Mouse (Mus musculus) lung, postnatal 4 days (tissue): ENCODE data around the gene Ccser2.

Experiments
- DNase-seq, 2 experiments: peaks; one replicate each; pipeline ENCODE4 v3.0.0; 2021

Gene Ccser2

GRCm38 (mm10) chr14:36937080-36937878 is 31.3 kb downstream of the Ccser2 start:
- peak in 1 of 2 experiments; percentile 35 for DNase-seq

- no peak for DNase-seq
Observed at GRCm38 (mm10) chr14:36932638-36933382, 35.8 kb downstream of the Ccser2 start.

DNA sequence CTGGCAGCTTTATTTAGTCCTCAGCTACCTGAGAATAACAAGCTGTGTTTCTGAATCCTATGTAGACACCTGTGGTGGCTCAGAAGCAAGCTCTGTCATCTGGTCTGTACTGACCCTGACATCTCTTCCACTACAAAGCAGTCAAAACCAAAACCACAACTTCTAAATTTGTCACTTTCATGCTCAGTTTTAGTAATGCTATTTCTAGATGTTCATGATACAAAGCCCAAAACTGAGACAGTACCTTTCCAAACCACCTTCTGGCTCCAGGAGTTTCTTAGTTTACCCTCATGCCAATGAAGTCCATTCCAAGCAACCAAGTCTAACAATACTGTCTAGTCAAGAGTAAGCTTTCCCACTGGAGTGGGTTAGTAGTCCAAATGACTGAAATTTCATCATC is 36.5 kb downstream of the Ccser2 start:
- no peak for DNase-seq

DNA sequence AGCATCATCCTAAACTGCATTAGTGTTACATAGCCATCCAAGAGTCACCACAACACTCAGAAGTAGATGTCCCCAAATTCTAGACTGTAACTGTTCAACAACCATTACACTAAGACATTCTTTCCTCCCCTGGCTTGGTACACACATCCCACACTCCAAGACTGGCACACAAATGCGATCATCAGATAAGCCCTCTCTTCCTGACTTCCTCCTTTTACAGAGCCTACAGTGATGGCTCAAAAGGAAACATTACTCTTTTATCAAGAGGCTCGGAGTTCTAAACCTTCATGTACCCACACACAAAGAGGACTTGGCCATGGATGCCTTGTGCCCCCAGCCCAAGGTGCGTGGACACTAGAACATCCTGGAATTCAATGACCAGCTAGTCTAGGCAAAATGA is 45.2 kb downstream of the Ccser2 start:
- DNase-seq, result no peak

DNA sequence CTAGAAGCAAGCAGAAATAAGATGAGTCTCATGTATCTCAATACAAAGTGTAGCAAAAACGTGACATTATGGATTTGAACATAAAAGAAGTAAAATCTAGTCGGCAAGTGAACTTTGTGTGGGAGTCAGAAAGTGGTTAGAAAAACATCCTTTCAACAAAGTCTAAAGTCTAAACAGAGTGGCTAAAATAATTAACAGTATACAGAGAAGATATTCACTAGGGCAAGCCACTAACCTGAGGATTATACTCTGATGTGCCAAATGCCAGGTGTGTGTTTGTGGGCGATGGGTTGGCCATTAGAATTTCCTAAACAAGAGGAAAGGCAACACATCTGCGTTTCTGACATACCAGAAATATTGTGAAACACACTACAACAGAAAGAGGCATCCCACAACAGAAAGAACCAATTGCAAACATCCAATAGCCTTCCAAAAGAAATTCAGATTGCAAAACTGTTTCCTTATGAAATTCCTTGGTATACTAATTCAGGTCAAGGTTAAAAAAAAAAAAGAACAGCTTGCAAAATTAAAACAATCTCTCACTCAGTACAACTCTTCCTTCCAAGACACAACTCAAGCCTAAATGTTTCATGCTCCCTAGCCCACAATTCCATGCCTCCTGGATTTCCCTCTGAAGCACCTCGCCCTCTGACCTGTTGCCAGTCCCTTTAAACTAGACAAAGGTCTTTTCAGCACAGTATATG is 47.1 kb downstream of the Ccser2 start:
- DNase-seq, result no peak

DNA sequence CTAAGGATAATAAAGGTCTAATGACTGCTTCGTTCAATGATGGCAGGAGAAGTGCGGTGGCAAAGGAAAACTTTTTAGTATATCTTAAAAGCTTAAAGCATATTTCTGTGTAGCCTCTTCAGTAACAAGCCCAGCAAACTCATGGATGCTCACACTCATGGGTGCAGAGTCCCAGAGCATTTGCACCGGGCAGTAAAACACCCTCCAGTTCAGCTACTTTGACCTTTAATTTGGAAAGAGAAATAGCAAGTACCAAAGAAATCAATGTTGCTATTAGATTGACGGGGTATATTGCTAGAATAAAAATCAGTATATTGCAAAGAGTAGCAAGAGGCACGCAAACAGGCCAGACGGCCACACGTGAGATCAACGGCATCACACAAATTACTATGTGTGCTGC is 48.7 kb downstream of the Ccser2 start:
- no peak for DNase-seq

DNA sequence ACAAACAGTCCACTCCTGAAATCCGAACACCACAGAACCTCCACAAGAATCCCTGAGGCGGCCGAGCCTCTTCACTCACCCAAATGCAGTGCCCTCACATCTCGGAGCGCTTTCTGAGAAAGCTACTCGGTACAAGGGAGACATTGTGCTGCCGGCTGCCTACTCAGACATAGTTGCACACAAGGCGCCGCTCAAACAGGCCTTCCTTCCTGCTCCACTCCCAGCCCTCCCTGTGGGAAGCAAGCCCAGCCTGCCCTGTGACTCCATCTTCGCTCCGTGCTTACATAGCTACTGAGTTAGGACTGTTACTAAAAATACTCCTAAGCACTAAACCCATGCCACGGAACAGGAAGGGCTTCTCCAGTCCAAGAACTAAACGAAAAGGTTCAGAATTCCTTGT is 49.4 kb downstream of the Ccser2 start:
- peak; percentile 82 to 89 for DNase-seq

GRCm38 (mm10) chr14:36915203-36915602 is 53.4 kb downstream of the Ccser2 start:
- no peak for DNase-seq

DNA sequence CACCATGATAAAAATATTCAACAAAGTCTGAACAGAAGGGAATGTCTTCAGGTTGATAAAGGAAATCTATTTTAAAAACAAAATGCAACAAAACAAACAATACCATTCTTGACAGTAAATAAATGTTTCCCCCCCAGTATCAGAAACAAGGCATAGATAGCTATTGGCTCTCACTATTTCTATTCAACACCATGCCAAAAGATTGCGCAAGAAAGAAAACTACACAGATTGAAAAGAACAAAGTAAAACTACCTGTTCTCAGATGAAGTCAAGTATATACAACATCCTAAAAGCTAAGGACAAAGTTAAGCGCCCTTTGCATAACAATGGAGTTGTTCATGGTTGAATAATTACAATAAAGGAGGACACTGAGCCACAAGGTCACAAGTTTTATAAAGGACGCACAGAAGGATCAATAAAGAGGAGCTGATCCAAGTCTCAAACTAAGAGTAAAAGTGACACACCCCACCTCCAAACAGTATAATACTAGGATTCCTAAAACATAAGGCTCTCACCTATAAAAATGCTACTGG is 54.0 kb downstream of the Ccser2 start:
- DNase-seq, result no peak

DNA sequence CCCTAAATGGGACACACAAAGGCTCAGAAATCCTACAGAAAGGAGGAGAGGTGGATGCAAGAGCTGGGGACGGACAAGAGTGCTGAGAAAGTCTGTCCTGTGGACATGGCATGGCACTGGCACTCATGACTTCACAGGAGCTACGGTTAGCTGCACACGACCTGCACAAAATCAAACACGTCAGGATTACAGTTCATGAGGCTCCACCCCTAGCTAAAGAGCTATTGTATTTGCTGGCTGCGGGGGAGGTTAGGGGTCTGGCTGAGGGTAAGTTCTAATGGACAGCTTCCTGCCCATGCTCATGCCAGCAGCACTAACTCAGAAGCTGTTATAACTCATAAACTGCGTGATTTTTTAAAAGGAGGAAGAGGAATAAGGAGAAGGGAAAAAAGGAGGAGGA is 56.8 kb downstream of the Ccser2 start:
- DNase-seq, result no peak

DNA sequence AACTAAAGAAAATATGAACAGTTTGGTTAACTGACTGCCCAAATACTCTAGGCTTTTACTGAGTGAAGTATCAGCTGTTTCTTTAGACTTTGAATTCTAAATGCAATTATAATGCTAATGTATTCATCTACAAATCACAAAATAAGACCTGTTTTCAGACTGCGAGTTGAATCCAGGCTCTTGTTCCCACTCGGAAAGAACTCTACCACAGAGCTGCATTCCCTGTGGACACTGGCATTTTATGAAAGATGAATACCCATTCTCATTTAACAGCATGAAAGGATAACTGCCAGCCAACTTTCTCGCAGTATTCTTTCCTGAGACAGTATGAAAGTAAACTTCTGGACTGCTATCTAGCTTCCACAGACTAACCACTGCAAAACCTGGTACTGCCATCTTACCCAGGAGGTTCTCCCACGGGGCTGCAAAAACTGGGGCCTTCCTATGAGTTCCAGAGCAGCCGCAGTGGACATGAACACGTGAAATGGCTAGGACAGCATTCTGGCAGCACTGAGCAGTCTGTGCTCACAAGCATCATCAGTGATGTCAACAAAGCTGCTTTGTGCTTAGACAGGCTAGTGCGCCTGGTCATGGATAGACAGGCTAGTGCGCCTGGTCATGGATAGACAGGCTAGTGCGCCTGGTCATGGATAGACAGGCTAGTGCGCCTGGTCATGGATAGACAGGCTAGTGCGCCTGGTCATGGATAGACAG is 62.6 kb downstream of the Ccser2 start:
- DNase-seq, result no peak

DNA sequence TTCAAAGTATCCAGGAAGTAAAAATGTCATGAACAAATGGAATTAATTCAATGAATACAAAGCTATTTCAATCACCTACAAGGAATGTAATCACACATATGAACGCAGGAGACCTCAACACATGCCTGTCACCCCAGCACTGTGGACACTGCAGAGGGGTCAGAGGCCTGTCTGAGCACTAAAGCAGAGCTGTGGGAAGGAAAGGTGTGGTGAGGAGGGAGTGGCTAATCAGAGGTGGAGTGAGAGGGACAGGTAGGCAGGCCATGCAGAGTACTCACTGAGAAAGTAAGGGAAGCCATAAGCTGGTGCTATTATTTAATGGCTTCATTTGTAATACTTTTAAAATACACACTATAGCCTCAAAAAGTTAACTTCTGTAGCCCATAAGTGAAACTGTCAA is 64.4 kb downstream of the Ccser2 start:
- no peak for DNase-seq

DNA sequence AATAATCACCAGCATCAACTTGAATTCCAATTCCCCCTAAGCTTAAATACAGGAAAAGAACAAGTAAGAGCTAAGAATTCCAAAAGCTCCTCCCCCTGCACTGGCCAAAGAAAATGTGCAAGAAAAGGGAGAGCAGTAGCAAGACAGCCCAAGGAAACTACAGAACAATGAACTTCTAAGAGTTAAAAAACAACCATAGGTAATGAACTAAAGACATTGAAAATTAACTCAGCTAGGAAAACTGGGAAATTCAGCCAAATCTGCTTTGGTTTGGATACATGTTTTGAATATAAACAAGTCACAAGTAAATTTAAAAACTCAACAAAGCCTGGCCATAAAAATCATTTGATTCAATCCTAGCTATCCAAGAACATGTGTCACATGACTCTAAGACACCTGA is 67.7 kb downstream of the Ccser2 start:
- DNase-seq, result no peak

- DNase-seq, result no peak
Observed at GRCm38 (mm10) chr14:36894701-36895100, 73.9 kb downstream of the Ccser2 start.

DNA sequence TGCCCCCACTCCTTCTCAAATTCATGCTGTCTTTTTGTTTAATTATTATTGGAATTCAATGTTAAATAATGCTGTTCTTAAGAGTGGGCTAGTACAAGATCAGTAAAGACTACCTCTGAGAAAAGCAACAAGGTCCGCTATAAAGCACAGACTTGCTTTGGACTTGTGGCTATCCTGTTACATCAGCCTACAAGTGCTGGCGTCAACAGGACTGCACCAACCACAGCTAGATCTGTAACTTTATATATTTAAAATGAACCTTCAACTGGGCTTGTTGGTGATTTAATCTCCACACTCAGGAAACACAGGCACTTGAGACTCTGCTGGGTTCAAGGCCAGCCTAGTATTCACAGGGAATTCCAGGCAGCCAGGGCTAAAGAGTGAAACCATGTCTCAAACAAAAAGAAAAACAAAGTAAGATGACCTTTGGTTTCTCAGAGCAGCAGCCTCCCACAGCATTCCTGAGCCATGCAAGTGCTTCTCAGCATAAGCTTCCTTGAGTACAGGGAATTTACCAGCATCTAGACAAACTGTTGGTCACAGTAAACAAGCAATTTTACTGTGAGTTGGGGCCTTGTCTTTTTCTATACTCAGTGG is 75.7 kb downstream of the Ccser2 start:
- DNase-seq, result no peak

GRCm38 (mm10) chr14:36890130-36890529 is 78.4 kb downstream of the Ccser2 start:
- DNase-seq, result no peak

- DNase-seq, result no peak
Observed at GRCm38 (mm10) chr14:36885680-36886079, 82.9 kb downstream of the Ccser2 start.

GRCm38 (mm10) chr14:36885117-36885516 is 83.5 kb downstream of the Ccser2 start:
- no peak for DNase-seq

DNA sequence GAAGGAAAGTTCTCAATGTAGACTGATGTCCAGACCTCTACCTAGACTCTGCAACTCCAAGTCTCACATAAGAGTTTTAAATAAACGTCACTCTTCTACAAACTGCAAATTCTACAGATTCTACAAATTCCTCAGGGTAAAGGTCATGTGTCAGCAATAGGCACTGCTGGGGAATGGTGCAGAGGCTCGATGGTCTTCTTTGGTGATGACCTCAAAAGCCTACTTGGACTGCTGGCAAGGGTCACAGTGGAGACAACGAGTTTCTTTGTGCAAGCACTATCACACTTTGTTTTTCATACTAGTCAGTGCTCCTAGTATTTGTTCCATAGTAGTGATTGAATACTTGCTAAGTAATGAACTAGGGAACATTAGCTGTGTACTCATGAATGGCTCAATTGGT is 85.0 kb downstream of the Ccser2 start:
- no peak for DNase-seq

DNA sequence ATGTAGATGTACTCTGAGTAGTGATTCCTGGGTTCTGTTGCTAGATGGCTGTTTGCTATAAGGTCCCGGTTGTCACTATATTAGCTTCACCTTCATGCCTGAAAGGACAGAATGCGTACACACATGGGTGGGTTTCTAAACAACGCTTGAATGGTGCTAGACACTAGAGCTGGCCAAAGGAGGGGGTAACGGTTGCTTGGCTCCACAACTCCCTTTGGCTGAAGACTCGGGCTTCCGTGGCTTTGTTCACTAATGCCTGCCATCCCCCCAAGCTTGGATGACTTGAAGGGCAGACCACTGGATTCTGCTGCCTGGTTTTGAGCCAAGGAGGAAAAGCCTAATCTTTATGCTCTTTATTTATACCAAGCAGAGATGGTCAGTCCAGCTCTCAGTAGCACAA is 98.3 kb downstream of the Ccser2 start:
- DNase-seq, result no peak

DNA sequence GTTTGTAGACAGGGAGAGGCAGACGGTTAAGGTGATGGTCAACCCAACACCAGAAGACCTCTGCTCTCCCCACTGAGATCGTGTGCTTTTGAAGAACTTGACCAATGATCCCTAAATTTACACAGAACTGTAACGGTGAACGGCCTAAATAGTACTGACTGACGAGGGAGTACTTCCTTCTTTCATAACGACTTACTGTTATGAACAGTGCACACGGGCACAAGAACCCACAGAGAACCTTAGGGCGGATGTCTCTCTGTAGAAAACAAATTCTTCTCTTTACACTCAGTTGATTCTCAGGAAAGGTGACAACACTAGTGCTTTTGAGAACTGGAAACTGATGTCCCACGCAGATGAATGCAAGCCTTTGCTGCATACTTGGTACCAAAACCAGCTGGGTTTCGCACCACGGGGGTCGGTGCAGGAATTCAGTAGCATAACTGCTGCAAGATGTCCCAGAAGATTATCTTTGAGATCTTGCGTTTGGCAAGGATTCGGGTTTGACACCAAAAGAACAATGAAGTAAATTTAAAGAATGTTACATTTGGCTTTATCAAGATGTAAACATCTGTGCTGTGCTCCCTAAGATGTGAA is 99.7 kb downstream of the Ccser2 start:
- DNase-seq, result no peak
